Mouse (Mus musculus) G1E (cell line): Measurements from ENCODE around the gene Trpc7.

Experiments used
- CTCF ChIP-seq: IDR thresholded peaks from 2 replicates; pipeline ENCODE4 v1.5.1; 2012; ENCODE audit warnings: low read depth, low read length, inconsistent platforms, mixed read lengths
- GATA1 ChIP-seq: IDR thresholded peaks from 2 replicates; pipeline ENCODE4 v1.6.1; 2012; ENCODE audit warnings: borderline replicate concordance, low read length, inconsistent platforms, mixed read lengths
- POLR2AphosphoS5 ChIP-seq: IDR thresholded peaks from 2 replicates; pipeline ENCODE4 v1.6.1; 2012; ENCODE audit warnings: low read depth, low read length, inconsistent platforms; ENCODE audit not compliant: insufficient replicate concordance
- TAL1 ChIP-seq: conservative IDR thresholded peaks from 2 replicates; pipeline ENCODE4 v1.6.1; 2012; ENCODE audit warnings: low read depth, low read length, inconsistent platforms, mixed read lengths

- TF ChIP-seq TAL1: no peak
- no peak for TF ChIP-seq CTCF
- TF ChIP-seq POLR2AphosphoS5: no peak
- TF ChIP-seq GATA1: no peak
These were observed 130.3 kb downstream of the Trpc7 start for GRCm38 (mm10) chr13:56765284-56766032.
